Mouse (Mus musculus) liver, embryonic 14.5 days (tissue): ENCODE measurements at regions not wholly inside any gene's neighbourhood (a gene's known extent, or its start where the extent isn't known, plus 50 kb on each side); places are given as distances from the start of the nearest gene placed in this dataset.

Experiments used
- ATAC-seq: fragments of 200-750 bp; cut with Nextera tagmentation; 2 replicates; pipeline ENCODE4 v1.8.0; 2017; ENCODE audit warnings: moderate number of reproducible peaks, mild to moderate bottlenecking, moderate library complexity; ENCODE audit not compliant: insufficient read depth
- DNase-seq, 3 experiments: peaks; one replicate each; pipeline ENCODE4 v3.0.0-alpha.2; 2012 to 2013; ENCODE audit warnings: low read depth in 3 of 3, low spot score in 3 of 3
- H3K27ac ChIP-seq: fragments of 300-500 bp; sonication (generic); 2 replicates; pipeline ENCODE4 v1.5.1; 2014; ENCODE audit warnings: moderate library complexity, mild to moderate bottlenecking, control low read depth, inconsistent platforms
- H3K27me3 ChIP-seq: fragments of 300-500 bp; sonication (generic); 2 replicates; pipeline ENCODE4 v1.6.1; 2014; ENCODE audit warnings: mild to moderate bottlenecking, low read length, moderate library complexity; ENCODE audit not compliant: control insufficient read depth, insufficient read depth
- H3K36me3 ChIP-seq: fragments of 300-500 bp; sonication (generic); replicated peaks from 2 replicates; pipeline ENCODE4 v1.6.1; 2014; ENCODE audit warnings: low read depth; ENCODE audit not compliant: control insufficient read depth, insufficient read depth
- H3K4me1 ChIP-seq, 2 experiments: fragments of 200-500 bp in 1 of 2; fragments of 300-500 bp in 1 of 2; sonication (generic) in 1 of 2; replicated peaks; 2 replicates each; pipeline ENCODE4 v1.6.1; 2012 to 2014; ENCODE audit warnings: antibody characterized with exemption in 1 of 2, inconsistent platforms in 1 of 2, low read length in 1 of 2; ENCODE audit not compliant: control insufficient read depth in 2 of 2, insufficient read depth in 2 of 2
- H3K4me2 ChIP-seq: fragments of 300-500 bp; sonication (generic); 2 replicates; pipeline ENCODE4 v1.6.1; 2014; ENCODE audit warnings: low read depth, mild to moderate bottlenecking, control low read depth, moderate library complexity
- H3K4me3 ChIP-seq, 2 experiments: fragments of 200-500 bp in 1 of 2; fragments of 300-500 bp in 1 of 2; sonication (generic) in 1 of 2; 2 replicates each; pipeline ENCODE4 v1.5.1; 2012 to 2014; ENCODE audit warnings: low read depth in 2 of 2, low read length in 2 of 2, mild to moderate bottlenecking in 2 of 2, control low read depth in 1 of 2, inconsistent platforms in 1 of 2, moderate library complexity in 1 of 2; ENCODE audit not compliant: insufficient read depth in 1 of 2
- H3K9ac ChIP-seq: fragments of 300-500 bp; sonication (generic); replicated peaks from 2 replicates; pipeline ENCODE4 v1.6.1; 2014; ENCODE audit warnings: mild to moderate bottlenecking, control low read depth, moderate library complexity
- H3K9me3 ChIP-seq: fragments of 300-500 bp; sonication (generic); 2 replicates; pipeline ENCODE4 v1.6.1; 2016; ENCODE audit warnings: low read length, mixed read lengths; ENCODE audit not compliant: control insufficient read depth
- CTCF ChIP-seq: IDR thresholded peaks from 2 replicates; pipeline ENCODE4 v1.5.1; 2016; ENCODE audit warnings: antibody characterized with exemption, low read depth, control low read depth
- EP300 ChIP-seq: IDR thresholded peaks from 2 replicates; pipeline ENCODE4 v1.6.1; 2016; ENCODE audit warnings: antibody characterized with exemption, low read depth
- WGBS: fragments of 180-500 bp; shearing (Covaris S2); extraction: QIAGEN DNeasy Blood & Tissue Kit; methylation state at CpG from one replicate; pipeline ENCODE4 v1.1.7; 2014; ENCODE audit not compliant: insufficient replicate concordance; 5-methylcytosine and 5-hydroxymethylcytosine counted together

DNA sequence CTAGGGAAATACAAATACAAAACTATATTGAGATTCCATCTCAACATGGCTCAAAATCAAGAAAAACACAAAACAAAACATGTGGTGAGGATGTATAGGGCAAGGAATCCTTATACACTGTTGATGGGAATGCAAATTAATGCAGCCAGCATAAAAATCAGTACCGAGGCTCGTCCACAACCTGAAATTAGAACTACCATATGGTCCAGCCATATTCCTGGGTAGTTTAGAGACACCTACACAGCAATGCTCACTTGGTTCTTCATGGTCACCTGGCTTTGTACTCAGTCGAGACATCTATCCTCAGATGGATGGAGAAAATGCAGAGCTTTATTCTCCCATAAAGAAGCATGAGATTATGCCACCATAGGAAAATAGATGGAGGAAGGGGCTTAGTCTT is 340.0 kb downstream of the Phkb start:
- Histone ChIP-seq H3K27ac (no peak overlapping the region), H3K4me3 (no peak overlapping the region), H3K27me3 (no peaks in the 10 kb centered on the region), H3K36me3 (no peaks in the 10 kb centered on the region), H3K9ac (no peak overlapping the region), H3K4me2 (no peak overlapping the region), H3K9me3 (no peaks in the 10 kb centered on the region), H3K4me1 (no peaks in the 10 kb centered on the region)
- ATAC-seq (no peak), DNase-seq (no peak)
- 52% methylated on average over 3 of the region's 3 CpGs for WGBS
- TF ChIP-seq EP300 (no peak), CTCF (no peak)

DNA sequence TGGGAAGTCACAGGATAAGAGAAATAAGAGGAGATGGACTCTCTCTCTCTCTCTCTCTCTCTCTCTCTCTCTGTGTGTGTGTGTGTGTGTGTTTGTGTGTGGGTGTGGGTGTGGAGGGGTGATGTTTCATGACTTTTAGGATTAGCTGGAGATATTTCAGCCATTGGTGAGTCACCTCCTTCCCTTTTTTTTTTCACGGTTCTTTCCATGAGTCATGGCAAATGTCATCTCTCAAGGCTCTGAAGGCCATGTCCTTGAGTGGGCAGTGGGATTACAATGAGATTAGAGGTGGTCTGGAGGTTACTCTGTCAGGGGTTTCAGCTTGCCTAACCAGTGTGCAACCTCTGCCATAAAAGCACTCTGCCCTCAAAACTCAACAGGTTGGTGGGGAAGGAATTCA is 329.3 kb downstream of the Phkb start:
- Histone ChIP-seq H3K4me1 (no peaks in the 10 kb centered on the region), H3K27ac (no peak overlapping the region), H3K4me3 (no peak overlapping the region), H3K9ac (no peak overlapping the region), H3K9me3 (no peaks in the 10 kb centered on the region), H3K4me2 (no peak overlapping the region), H3K36me3 (no peaks in the 10 kb centered on the region), H3K27me3 (no peaks in the 10 kb centered on the region)
- DNase-seq, result no peak
- TF ChIP-seq EP300 (no peak), CTCF (no peak)
- no peak for ATAC-seq
- WGBS, result 40% methylated on average over 1 of the region's 1 CpGs

DNA sequence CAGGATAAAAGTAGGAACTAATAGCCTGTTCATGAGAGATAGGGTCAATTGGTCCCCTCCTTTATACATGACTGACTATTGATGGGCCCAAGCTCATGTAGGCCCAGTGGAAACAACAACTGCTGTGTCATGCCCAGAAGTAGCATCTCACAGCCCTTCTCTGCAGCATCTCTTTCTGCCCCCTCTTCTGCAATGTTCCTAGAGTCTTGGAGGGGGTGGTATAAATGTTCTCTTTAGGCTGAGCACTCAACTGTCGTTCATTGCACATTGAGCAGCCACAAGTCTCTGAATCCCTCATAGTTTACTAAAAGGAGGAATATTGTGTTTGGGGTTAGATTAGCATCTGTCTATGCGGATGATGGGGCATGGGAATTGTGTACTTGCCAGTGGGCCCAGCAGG is 324.1 kb downstream of the Phkb start:
- Histone ChIP-seq H3K27ac (no peak overlapping the region), H3K9ac (no peak overlapping the region), H3K36me3 (no peaks in the 10 kb centered on the region), H3K27me3 (no peaks in the 10 kb centered on the region), H3K4me3 (no peak overlapping the region), H3K4me2 (no peak overlapping the region), H3K4me1 (no peaks in the 10 kb centered on the region), H3K9me3 (no peaks in the 10 kb centered on the region)
- 45% methylated on average over 2 of the region's 2 CpGs for WGBS
- DNase-seq (no peak), ATAC-seq (no peak)
- no peak for TF ChIP-seq CTCF
- TF ChIP-seq EP300, result no peak

DNA sequence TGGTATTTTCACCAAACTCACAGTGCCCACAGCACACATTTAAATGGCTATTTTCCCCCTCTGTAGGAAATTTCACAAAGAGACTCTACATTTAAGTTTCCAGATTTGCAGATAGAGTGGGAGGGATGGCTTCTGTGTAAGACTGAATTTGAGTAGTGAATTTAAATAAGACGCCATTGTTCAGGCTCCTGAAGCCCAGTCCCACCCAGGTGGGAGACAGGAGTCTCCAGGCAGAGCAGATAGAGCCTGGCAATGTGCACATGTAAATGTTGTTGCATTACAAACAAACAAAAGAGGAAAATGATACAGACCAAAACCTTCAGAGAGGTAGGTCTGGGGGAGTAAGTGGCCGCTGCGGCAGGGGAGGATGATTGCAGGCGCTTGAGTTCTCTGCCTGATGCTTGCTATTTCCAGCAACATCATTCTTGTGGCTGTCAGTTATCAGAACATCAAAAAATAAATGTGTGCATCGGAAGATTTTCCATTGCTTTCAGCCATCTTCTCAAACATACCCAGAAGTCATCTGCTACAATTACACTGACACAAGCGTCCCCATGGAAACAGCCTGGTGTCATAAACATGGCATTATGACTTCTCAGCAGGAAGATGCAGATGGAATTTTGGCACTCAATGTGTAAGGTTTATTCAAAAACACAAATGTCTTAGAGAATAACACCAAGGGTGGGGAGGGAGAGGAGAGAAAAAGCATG is 318.5 kb downstream of the Phkb start:
- Histone ChIP-seq H3K4me2 (no peak overlapping the region), H3K27me3 (no peaks in the 10 kb centered on the region), H3K27ac (no peak overlapping the region), H3K9ac (no peak overlapping the region), H3K9me3 (no peaks in the 10 kb centered on the region), H3K36me3 (no peaks in the 10 kb centered on the region), H3K4me3 (no peak overlapping the region), H3K4me1 (no peaks in the 10 kb centered on the region)
- no peak for DNase-seq
- TF ChIP-seq EP300 (no peak), CTCF (no peak)
- WGBS, result 72% methylated on average over 6 of the region's 6 CpGs
- no peak for ATAC-seq

DNA sequence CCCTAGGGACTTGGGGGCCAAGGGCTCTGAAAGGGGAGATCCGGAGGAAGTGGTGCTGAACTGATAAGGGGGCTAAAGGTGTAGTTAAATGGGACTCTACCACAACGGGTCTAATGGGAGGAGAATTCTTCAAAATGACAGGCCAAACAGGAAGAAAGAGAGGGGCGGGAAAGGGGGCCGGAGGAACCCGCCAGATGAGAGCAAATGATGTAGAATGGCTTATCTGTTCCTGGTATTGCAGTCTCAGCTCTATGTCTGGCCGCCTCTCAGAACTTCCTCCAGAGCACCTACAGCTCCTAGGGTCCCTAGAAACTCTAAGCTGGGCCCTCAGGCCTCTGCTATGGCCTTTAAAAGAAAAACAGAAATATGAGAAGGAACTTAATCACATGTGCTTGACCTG is 306.8 kb downstream of the Phkb start:
- H3K36me3 ChIP-seq, result no peaks in the 10 kb centered on the region
- H3K4me1 ChIP-seq, result no peaks in the 10 kb centered on the region
- DNase-seq, result no peak
- no peaks in the 10 kb centered on the region for H3K9me3 ChIP-seq
- no peak for ATAC-seq
- WGBS, result 11% methylated on average over 6 of the region's 6 CpGs
- H3K4me3 ChIP-seq, result no peak overlapping the region
- H3K4me2 ChIP-seq, result no peak overlapping the region
- H3K27ac ChIP-seq, result no peak overlapping the region
- H3K27me3 ChIP-seq, result no peaks in the 10 kb centered on the region
- no peak overlapping the region for H3K9ac ChIP-seq
- no peak for TF ChIP-seq CTCF
- TF ChIP-seq EP300, result no peak
